Mouse (Mus musculus) heart, postnatal 0 days (tissue): ENCODE measurements at regions not wholly inside any gene's neighbourhood (a gene's known extent, or its start where the extent isn't known, plus 50 kb on each side); places are given as distances from the start of the nearest gene placed in this dataset.

Experiments
- CTCF ChIP-seq: IDR thresholded peaks from 2 replicates; pipeline ENCODE4 v1.5.1; 2016; ENCODE audit warnings: antibody characterized with exemption, control low read depth, low read depth
- EP300 ChIP-seq: IDR thresholded peaks from 2 replicates; pipeline ENCODE4 v1.6.1; 2016; ENCODE audit warnings: antibody characterized with exemption, low read depth

- TF ChIP-seq CTCF (no peak), EP300 (no peak)
These were observed 105.3 kb upstream of the Arg1 start for GRCm38 (mm10) chr10:25032625-25033024.
